Mouse (Mus musculus): ENCODE data around the gene Corin.

Gene Corin

DNA sequence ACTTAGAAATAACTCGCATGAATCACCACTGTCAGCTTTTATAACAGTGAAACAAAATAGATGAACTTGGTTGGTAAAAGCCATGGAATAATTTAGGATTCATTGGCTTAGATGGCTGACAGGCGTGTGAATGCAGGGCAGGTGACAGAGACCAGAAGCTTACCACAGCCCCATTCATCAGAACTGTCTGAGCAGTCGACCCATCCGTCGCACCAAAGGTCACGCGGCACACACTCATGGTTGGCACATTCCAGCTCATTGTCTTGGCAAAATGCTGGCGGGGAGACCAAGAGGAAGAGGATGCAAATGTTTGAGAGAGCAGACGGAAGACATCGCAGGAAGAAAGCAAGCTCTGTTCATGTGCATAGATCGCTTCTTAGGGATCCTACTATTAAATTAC is 173.6 kb downstream of the Corin start:
- DNase-seq (ENCODE audit: low read depth, low spot score) = no peak

DNA sequence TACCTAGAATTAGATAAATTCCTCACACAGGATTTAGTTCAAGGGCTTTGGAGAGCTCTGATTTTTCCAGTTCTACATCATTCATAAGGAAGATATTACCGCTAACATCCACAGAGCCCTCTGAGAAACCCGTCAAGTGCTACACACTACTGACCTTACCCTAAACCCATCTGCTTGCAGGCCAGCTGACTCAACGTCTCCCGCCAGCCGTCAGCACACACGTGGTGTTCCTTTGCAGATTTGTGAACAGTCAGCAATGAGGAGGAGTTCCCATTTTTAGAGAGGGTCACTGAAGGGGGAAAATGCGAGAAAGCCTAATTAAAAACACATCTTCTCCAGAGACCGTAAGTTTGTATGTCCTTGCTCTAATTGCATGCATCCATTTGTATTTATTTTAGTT is 174.8 kb downstream of the Corin start:
- no peak for DNase-seq (ENCODE audit: low read depth, low spot score)

DNA sequence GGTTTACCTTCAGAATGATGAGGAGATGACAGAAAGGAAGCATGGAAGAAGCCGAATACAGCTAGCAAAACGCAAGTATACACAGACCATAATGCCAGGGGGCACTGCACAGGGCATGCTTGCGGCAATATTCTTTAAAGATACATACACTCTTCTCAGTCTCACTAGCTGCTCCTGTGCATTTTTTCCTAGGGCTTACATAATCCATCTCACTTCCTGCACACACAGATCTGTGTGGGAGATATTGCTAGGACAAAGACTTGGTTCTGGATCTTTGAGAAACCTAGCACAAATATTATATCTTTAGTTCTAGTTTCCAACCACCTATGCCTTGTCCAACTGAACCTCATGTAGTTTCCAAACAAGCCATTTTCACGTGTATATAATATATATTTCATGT is 189.0 kb downstream of the Corin start:
- no peak for DNase-seq (ENCODE audit: low read depth, low spot score)

DNA sequence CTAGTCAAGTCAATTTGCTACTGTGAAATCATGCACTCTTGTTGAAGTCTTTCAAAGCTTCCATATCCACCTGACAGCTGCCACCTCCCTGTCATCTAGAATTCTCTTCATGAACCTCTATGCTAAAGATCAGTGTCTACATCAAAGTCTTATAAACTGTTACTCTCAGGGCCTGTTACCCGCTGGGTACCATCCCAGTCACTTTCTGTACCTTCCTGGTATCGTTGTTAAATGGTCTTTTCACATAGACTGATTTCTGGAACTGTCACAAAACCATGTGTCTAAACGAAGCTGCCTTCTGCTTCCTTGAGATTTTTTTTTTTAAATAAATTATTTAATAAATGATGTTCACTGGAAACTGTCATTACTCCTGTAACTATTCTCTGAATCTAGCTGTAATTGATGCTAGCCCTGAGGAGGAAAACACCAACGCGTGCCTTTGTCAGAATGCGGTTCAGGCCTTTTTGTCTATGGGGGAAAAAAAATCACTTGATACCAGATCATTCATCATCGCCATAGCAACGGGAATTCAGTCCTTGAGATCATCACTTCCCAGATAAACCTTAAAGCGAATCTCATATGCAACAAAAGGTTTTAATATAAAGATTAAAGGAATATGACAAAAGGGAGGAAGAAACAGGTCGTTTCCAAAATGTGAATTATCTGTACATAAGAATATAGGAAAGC is 205.7 kb downstream of the Corin start:
- DNase-seq (ENCODE audit: low read depth, low spot score) = no peak

DNA sequence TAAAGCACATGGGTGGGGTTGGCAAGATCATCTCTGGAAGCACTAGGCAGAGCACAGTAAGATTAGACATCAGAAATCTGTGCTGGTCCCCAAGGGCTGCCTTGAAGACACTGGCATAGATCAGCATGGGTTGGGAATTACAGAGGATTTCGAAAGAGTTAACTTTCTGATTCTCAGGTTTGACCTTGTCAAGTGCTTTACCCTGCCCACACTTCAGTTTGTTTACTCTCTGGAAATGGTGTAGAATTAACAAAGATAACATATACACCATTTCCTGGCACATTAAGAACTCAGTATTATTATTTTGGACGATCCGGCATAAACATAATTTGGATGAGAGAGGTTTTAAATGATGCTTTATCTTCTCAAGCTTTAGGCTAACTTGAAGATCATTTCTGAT is 219.2 kb downstream of the Corin start:
- no peak for DNase-seq (ENCODE audit: low read depth, low spot score)

DNA sequence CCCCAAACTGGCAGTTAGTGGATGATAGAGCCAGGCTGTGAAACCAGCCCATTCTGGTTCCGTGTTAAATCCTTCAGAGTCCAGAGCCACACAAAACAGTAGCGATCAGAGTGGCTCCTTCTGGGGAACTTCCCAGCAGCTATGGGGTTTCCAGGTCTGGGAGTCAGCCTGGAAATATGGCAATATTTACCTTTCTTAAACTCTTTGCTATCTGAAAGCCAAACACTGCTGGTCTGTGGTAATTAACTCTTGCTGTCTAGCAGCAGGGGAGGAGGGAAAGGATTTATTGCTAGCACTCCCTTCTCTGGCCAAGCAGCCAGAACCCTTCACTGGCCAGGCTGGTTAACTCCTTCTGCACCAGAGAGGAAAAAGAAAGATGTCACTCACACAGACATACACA is 221.4 kb downstream of the Corin start:
- DNase-seq (ENCODE audit: low read depth, low spot score) = no peak

DNA sequence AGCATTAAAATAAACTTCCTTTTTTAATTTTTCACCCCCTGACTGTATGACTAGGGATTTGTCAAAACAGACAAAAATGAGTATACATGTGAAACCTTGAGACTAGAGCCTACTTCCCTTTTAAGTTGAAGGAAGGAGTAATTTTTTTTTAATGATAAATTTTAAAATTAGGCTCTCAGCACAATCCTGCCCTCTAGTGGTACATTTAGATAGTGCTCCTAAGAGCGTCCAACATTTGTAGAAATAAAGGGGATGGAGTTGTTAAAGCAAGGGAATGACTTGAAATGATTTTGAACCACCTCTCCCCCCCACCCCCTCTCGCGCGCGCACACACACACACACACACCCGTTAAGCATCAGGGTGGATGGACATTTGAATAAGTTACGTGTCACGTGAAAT is 234.6 kb downstream of the Corin start:
- DNase-seq (ENCODE audit: low read depth, low spot score) = peak; percentile 9

DNA sequence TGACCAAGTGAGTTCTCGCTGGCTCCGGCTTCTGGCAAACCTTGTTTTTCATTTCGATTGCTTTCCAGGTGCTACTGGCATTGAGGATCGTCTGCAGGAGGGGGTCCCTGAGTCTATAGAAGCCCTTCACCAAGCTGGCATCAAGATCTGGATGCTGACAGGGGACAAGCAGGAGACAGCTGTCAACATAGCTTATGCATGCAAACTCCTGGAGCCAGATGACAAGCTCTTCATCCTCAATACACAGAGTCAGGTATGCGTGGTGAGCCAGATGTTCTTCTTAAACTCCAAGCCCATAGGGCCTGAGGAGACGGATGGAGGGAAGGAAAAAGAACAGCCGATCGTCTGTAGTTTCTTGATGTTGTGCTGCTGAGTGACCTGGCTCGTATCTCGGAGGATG is 235.1 kb downstream of the Corin start:
- DNase-seq (ENCODE audit: low read depth, low spot score) = no peak

DNA sequence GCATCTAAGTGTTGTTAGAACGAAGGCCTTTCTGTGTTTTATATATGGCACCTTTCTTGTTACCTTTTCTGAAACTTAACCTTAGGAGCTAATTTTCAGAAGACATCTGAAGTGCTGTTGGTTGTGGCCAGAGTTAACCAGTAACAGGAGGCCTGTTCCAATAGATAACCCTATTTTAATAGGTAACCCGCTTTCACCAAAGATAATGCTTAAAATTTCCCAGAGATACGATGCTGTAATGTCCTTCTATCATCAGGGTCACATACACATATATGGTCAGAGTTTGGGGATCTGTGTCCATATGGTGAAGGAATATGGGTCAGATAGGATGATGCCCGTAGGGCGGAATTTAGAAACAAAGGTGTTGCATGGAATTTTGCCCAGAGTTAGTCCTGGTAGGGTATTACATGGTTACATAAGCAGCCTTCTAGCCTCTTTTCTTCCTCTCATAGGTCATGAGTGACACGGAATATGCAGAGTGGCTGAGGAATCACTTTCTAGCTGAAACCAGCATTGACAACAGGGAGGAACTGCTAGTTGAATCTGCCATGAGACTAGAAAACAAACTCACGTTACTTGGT is 237.2 kb downstream of the Corin start:
- no peak for DNase-seq (ENCODE audit: low read depth, low spot score)

DNA sequence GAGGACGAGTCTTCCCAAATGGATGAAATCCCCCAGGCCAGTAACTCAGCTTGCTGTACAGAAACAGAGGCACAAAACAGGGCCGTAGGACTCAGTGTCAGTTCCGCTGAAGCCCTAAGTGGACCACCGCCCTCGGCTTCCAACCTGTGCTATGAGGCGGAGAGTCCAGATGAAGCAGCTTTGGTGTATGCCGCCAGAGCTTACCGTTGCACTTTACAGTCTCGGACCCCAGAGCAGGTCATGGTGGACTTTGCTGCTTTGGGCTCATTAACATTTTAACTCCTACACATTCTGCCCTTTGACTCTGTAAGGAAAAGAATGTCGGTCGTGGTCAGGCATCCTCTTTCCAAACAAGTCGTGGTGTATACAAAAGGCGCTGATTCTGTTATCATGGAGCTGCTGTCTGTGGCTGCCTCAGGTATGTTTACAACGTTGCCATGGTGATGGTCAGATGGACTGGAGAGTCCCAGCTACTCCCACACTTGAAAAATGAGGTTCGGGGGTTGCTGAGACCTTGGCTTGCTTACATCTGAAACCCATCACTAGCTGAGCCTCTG is 240.0 kb downstream of the Corin start:
- no peak for DNase-seq (ENCODE audit: low read depth, low spot score)

DNA sequence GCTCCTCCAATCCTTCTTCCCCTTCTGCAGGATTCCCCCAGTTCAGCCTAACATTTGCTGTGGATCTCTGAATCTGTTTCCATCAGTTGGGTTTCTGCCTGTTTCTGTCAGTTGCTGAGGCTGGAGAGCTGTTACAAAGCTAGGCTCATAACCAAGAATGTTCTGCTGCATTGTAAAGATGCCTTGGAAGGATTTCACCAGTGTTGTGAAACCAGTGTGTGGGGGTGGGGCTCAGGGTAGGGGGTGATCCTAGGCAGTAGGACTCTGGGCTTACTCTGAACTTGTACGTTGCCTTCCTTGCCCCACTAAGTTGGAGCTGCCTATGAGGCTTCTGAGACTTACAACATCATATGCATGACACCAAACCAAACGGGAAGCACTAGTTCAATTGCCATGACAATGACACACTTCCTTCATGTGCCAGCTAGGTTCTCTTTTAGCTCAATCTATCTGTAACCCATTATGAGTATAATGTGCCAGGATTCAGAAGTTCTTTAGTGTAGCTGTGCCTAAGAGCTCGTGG is 242.4 kb downstream of the Corin start:
- DNase-seq (ENCODE audit: low read depth, low spot score) = no peak

DNA sequence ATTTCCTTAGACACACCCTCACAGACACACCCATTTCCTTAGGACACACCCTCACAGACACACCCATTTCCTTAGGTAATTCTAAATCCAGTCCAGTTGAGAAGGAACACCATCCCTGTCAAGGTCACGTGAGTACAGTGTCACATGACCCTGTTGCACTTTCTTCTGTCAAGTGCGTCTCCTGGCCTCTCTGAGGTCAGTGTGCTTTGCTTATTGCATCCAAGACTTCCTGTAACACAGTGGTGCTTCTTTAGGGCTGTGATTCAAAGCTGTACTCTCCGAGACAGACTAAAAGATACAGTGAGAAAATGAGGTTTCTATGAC is 245.0 kb downstream of the Corin start:
- no peak for DNase-seq (ENCODE audit: low read depth, low spot score)

DNA sequence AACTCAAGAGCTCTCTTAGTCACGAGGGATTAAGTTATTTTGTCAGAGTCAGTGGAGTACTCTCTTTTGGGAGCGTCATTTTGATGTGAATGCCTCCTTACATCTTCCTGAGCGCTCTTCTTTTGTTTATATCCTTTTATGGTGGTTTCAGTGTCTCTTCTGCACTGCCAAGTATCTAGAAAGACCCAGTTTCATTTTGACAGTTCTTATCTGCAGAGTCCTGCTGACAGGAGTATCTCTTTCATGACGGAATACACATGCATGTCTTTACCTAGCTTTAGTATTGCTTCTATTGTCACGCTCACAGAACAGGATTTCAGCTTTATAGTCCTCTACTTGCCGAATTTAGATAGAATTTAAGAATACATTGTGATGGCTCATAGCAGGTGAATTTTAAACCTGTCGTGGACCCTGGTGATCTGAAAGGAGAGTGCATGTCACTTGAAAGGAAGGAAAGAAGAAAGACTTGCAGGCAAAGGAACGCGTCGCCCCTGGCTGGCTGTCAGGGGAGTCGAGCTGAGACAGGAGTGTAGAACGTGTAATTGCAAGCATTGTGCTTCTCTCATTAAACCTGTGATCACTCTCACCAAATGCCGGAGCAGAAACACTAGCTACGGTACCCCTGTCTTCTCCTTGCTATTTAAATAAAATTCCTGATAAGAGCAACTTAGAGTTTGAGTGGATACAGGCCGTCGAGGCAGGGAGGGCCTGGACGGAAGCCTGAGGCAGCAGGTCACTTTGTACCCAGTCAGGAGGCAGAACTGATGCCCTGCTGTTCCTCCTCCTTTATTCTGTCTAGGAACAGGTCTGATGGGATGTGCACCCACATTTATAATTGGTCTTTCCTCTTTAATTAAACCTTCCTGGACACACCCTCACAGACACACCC is 245.6 kb downstream of the Corin start:
- DNase-seq (ENCODE audit: low read depth, low spot score) = no peak

DNA sequence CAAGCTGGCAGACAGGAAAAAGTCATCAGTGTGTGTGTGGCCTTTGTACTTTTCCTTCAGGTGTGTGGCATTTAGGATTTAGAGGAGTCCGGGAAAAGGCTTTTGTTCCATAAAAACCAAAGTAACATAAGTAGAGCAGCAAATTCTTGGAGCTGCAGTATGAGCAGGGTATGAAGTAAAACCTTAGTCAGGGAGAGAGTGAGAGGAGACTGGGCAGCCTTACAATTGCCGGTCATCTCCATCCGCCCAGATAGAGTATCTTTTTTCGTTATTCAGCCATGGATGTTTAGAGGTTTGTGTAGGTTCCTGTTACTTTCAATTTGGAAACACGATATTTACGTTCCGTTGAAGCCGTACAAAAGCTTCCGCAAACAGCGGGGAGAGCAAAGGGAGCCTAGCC is 247.2 kb downstream of the Corin start:
- DNase-seq (ENCODE audit: low read depth, low spot score) = no peak

DNA sequence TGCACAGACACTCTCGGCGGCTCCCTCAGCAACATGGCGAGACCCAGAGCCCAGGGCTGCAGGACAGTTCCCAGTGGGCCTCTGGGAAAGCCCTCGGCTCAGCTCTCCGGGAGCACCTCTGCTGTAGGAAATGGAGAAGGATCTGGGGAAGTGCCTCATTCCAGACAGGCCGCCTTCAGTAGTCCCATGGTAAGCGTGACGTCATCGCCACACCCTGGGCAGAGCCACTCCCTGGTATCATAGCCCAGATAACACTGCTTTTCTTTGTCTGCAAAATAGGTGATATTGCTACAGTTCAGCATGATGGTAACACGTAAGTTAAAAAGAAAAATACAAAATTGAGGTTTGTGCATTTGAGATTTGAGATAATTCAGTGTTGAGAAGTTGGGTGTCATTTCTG is 249.3 kb downstream of the Corin start:
- no peak for DNase-seq (ENCODE audit: low read depth, low spot score)

DNA sequence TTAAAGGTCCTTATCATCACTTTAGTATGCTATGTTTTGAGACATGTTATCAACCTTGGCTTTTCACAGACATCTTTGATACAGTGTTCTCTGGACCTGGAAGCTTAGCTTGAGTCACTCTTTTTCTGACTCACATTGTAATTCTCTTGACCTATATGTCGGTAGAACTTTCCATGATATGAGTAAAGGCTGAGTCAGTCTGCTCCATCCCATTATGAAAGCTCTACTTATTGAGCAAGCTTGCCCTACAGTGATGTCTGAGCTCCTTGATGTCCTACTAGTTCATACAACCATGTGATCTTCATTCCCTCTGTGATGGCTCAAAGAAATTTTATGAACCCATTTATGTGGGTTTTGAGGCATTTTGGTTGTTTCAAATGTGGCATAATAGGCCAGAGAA is 254.1 kb downstream of the Corin start:
- DNase-seq (ENCODE audit: low read depth, low spot score) = no peak
